Mouse (Mus musculus) lung, embryonic 14.5 days (tissue): ENCODE measurements at regions not wholly inside any gene's neighbourhood (a gene's known extent, or its start where the extent isn't known, plus 50 kb on each side); places are given as distances from the start of the nearest gene placed in this dataset.
A peak's percentile ranks its signal among the peaks of the same experiment; 100 is the strongest.

Experiments
- ATAC-seq: fragments of 200-750 bp; cut with Nextera tagmentation; 2 replicates; pipeline ENCODE4 v1.8.0; 2017; ENCODE audit warnings: mild to moderate bottlenecking, moderate TSS enrichment, moderate library complexity; ENCODE audit not compliant: insufficient read depth
- DNase-seq: peaks from one replicate; pipeline ENCODE4 v3.0.0-alpha.2; 2015
- H3K27ac ChIP-seq: fragments of 300-500 bp; sonication (generic); 2 replicates; pipeline ENCODE4 v1.5.1; 2014; ENCODE audit warnings: low read depth, mild to moderate bottlenecking, moderate library complexity
- H3K27me3 ChIP-seq: fragments of 300-500 bp; sonication (generic); 2 replicates; pipeline ENCODE4 v1.6.1; 2014; ENCODE audit warnings: low read length, control low read depth; ENCODE audit not compliant: insufficient read depth
- H3K36me3 ChIP-seq: fragments of 300-500 bp; sonication (generic); 2 replicates; pipeline ENCODE4 v1.6.1; 2014; ENCODE audit warnings: control low read depth; ENCODE audit not compliant: insufficient read depth
- H3K4me1 ChIP-seq: fragments of 300-500 bp; sonication (generic); 2 replicates; pipeline ENCODE4 v1.6.1; 2014; ENCODE audit warnings: antibody characterized with exemption, control low read depth; ENCODE audit not compliant: insufficient read depth
- H3K4me2 ChIP-seq: fragments of 300-500 bp; sonication (generic); 2 replicates; pipeline ENCODE4 v1.6.1; 2014; ENCODE audit warnings: mild to moderate bottlenecking
- H3K4me3 ChIP-seq: fragments of 300-500 bp; sonication (generic); 2 replicates; pipeline ENCODE4 v1.5.1; 2014; ENCODE audit warnings: low read depth, low read length
- H3K9ac ChIP-seq: fragments of 300-500 bp; sonication (generic); 2 replicates; pipeline ENCODE4 v1.6.1; 2014
- H3K9me3 ChIP-seq: fragments of 300-500 bp; sonication (generic); 2 replicates; pipeline ENCODE4 v1.6.1; 2016; ENCODE audit warnings: low read depth, low read length, control low read depth
- CTCF ChIP-seq: IDR thresholded peaks from 2 replicates; pipeline ENCODE4 v1.5.1; 2016; ENCODE audit warnings: antibody characterized with exemption, low read depth
- WGBS: fragments of 180-500 bp; shearing (Covaris S2); extraction: QIAGEN DNeasy Blood & Tissue Kit; methylation state at CpG from one replicate; pipeline ENCODE4 v1.1.7; 2014; 5-methylcytosine and 5-hydroxymethylcytosine counted together

DNA sequence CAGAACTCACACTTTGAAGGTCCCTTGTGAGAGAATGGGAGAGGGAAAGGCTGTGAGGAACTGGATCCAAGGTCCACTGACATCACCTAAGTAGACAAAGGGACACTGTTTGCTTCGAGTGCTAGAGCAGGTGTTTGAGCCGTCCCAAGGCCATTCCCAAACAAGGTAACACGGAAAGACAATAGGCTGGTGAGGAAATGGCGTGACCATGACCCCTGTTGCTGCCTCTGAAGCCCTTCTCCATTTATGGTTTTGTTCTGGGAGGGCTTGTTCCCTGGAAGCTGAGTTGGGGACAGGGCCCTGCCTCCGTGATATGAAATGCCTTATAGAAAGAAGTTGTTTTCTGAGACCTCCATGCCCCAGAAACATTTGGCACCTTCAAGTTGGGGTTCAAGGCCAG, 130.6 kb downstream of the Psmg1 start:
- ATAC-seq (no peak), DNase-seq (peak; percentile 23)
- H3K27me3 ChIP-seq = no peaks in the 10 kb centered on the region
- H3K27ac ChIP-seq = no peak overlapping the region
- H3K4me1 ChIP-seq = peaks cover 14% of the 10 kb centered on the region; the same call in 1 of the 2 replicates
- H3K4me3 ChIP-seq = no peak overlapping the region
- H3K9me3 ChIP-seq = no peaks in the 10 kb centered on the region
- H3K36me3 ChIP-seq = no peaks in the 10 kb centered on the region
- no peak overlapping the region for H3K4me2 ChIP-seq
- 51% methylated on average over 5 of the region's 5 CpGs for whole genome bisulfite sequencing
- no peak overlapping the region for H3K9ac ChIP-seq
- TF ChIP-seq CTCF = no peak

DNA sequence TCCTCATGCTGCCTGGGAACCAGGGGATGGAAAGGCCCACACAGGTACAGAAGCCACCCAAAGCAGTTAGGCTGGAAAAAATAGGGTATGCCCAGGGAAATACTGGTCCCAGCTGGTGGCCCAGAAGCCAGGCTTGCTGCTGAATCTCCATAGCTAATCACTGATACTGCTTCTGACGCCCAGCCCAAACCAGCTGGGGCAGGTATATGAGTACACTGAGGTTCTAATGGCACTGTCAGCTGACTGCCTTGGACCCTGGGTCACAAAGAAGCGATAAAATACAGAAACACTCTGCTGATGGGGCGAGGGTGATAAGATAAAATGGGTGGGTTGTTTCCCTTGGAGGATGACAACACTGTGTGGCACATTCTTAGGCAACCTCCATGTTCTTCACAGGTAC, 133.4 kb downstream of the Psmg1 start:
- WGBS = 87% methylated on average over 3 of the region's 3 CpGs
- Histone ChIP-seq H3K36me3 (no peaks in the 10 kb centered on the region), H3K4me2 (no peak overlapping the region), H3K9ac (no peak overlapping the region), H3K9me3 (no peaks in the 10 kb centered on the region), H3K27me3 (no peaks in the 10 kb centered on the region), H3K27ac (no peak overlapping the region), H3K4me3 (no peak overlapping the region), H3K4me1 (peaks cover 11% of the 10 kb centered on the region; the same call in 1 of the 2 replicates)
- no peak for TF ChIP-seq CTCF
- DNase-seq = no peak
- ATAC-seq = no peak

DNA sequence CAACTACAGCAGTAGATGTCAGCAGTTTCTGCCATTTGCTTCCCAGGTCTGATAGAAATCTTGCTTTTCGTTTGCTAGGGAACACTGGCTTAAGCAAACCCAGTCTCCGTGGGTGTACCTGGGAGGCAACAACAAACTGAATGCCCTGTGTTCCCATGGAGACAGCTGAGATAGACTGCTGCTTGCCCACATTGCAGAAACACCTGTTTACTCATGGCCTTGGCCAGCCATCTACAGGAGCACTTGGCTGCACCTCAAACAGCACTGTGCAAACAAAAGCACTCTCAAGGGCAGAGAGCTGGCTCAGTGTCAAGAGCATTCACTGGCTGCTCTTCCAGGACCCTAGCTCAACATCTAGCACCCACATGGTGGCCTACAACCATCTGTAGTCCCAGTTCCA, 135.5 kb downstream of the Psmg1 start:
- peak; percentile 91 for ATAC-seq
- peak; percentile 84 for DNase-seq

DNA sequence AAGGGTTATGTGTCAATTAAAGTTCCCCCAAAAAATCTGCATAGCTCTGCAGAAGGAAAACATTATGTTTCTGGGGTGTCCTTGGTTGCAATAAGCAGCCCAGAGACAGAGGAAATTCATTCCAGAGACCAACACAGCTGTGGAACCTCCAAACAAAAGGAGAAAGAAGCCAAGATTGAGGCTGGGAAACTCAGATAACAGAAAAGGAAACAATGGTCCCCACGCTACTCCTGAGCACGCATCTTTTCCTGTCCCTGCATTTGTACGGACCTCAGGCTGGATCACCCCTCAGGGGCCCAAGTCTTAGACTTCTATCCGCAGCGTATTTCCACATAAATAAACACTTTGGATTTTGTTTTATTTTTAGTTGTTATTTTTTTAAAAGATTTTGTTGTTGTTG, 138.9 kb downstream of the Psmg1 start:
- no peak for TF ChIP-seq CTCF

More for the DNA sequence above, 135.5 kb downstream of the Psmg1 start:
- H3K4me2 ChIP-seq = no peak overlapping the region
- TF ChIP-seq CTCF = 0 out of 2 replicates have a peak, but pooled peaks have one; percentile 14
- no peak overlapping the region for H3K9ac ChIP-seq
- no peak overlapping the region for H3K4me3 ChIP-seq
- H3K4me1 ChIP-seq = 0 out of 2 replicates have a peak, but pooled peaks cover 6% of the 10 kb centered on the region
- 54% methylated on average over 2 of the region's 2 CpGs for WGBS
- H3K36me3 ChIP-seq = no peaks in the 10 kb centered on the region
- no peaks in the 10 kb centered on the region for H3K9me3 ChIP-seq
- no peaks in the 10 kb centered on the region for H3K27me3 ChIP-seq
- peak overlapping the region; percentile 3; the same call in 1 of the 2 replicates for H3K27ac ChIP-seq

DNA sequence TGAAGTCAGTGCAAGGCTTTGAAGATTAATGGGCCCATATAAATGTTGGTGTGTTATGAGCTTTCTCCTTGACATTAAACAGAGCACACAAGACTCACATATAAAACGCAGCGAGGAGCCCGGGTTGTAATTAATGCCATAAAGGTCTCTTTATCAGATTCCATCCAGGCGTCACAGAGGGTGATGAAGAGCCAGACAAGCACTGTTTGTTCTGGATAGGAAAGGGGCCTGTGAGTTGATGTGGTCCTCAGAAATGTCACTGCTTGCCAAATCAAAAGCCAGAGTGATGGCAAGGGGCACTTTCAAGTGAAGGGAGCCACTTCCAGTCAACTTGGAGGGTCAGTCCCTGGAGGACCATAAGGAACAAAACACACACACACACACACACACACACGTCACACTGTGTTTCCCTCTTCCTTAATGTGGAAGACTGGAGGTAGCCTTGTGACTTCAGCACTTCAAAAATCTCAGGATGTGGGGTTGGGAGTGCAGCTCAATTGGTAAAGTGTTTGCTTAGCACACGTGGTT, 142.1 kb downstream of the Psmg1 start:
- Histone ChIP-seq H3K27me3 (no peaks in the 10 kb centered on the region), H3K9ac (no peak overlapping the region), H3K27ac (peak overlapping the region; percentile 63), H3K9me3 (no peaks in the 10 kb centered on the region), H3K4me1 (peaks cover 34% of the 10 kb centered on the region), H3K36me3 (no peaks in the 10 kb centered on the region), H3K4me3 (no peak overlapping the region), H3K4me2 (no peak overlapping the region)
- TF ChIP-seq CTCF = no peak
- WGBS = 36% methylated on average over 6 of the region's 6 CpGs
- DNase-seq (peak; percentile 34), ATAC-seq (peak; percentile 28; the same call in 1 of the 2 replicates)

More for the DNA sequence above, 138.9 kb downstream of the Psmg1 start:
- Histone ChIP-seq H3K36me3 (no peaks in the 10 kb centered on the region), H3K27ac (no peak overlapping the region), H3K4me3 (no peak overlapping the region), H3K4me1 (peaks cover 27% of the 10 kb centered on the region), H3K27me3 (no peaks in the 10 kb centered on the region), H3K9ac (no peak overlapping the region), H3K4me2 (no peak overlapping the region), H3K9me3 (no peaks in the 10 kb centered on the region)
- no peak for ATAC-seq
- DNase-seq = peak; percentile 46
- WGBS = 49% methylated on average over 5 of the region's 5 CpGs

DNA sequence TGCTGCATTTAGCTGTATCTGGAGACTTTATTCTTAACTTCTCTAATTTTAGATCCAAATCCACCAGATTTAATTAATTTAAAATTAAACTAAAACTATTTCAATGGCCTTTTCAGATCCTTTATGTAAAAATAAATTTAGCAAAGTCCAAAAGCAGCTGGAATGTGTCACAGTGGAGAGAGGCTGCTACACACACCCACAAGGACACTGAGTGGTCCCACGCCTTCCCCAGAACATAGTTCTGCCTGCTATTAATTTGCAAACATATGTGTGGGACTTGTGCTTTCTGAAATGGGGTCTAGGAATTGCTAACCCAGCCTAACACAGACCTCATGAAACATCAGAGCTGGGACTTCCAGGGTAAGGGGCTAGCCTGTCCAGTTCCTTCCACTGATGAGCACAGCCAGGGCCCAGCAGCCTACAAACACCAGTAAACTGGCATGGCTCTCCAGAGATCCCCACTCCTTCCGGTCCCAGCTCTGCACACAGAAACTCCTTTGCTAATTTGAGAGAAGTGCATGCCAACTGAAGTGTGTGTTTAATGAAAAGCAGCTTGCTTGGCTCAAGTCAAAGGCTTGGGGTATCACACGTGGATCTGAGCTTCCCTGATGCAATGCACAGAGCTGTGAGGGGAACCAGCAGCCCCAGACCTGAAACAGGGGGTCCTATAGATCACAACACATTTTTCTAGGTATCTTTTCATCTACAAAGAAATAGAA, 142.8 kb downstream of the Psmg1 start:
- Histone ChIP-seq H3K27me3 (no peaks in the 10 kb centered on the region), H3K4me2 (no peak overlapping the region), H3K4me1 (peaks cover 34% of the 10 kb centered on the region), H3K4me3 (no peak overlapping the region), H3K9ac (no peak overlapping the region), H3K27ac (peak overlapping the region; percentile 63), H3K36me3 (no peaks in the 10 kb centered on the region), H3K9me3 (no peaks in the 10 kb centered on the region)
- TF ChIP-seq CTCF = no peak
- DNase-seq (peak; percentile 77), ATAC-seq (peak; percentile 56)
- WGBS = 30% methylated on average over 3 of the region's 3 CpGs

DNA sequence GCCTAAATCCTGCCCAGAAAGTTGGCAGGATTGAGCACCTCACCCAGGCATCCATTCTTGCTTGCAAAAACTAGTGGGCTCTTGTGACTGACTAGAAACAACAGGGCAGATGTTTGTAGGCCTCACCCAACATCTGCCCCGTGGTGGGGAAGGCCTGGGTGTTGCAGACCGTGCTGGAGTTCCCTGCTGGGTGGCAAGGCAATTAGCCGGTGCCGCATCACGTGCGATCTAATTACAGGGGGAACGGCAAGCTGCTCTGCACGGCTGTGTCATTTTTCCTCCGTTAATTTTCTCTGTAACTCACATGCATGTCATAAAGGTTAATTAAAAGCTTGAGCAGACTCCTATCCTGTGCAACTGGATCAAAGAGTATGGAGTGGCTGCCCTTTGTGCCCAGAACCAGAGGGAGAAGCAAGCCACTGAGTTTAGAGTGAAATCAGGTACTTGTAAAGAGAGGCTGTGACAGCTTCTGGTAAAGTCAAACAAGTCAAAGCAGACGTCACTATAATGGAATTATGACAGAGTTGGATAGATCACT, 143.5 kb downstream of the Ets2 start:
- Histone ChIP-seq H3K4me2 (no peak overlapping the region), H3K4me1 (peaks cover 31% of the 10 kb centered on the region), H3K9me3 (no peaks in the 10 kb centered on the region), H3K36me3 (no peaks in the 10 kb centered on the region), H3K9ac (no peak overlapping the region), H3K4me3 (no peak overlapping the region), H3K27ac (no peak overlapping the region), H3K27me3 (no peaks in the 10 kb centered on the region)
- DNase-seq (no peak), ATAC-seq (no peak)
- TF ChIP-seq CTCF = no peak
- 64% methylated on average over 10 of the region's 10 CpGs for WGBS
